Mouse (Mus musculus) CD4-positive, CD25-positive, alpha-beta regulatory T cell (primary cell): Measurements from ENCODE around the gene Zfp980. TPM values are rescaled to one million over a fixed set of nuclear protein-coding genes. Genes with fewer than 3 reads are reported as not detected.

Experiments
- polyA plus RNA-seq: library from polyadenylated mRNA; unstranded; fragments of 100-300 nt; shearing (Covaris generic); gene quantifications from one replicate; pipeline ENCODE4 v1.2.1, GENCODE M21; 2017

The Zfp980 gene
- polyA plus RNA-seq: not detected

GRCm38 (mm10) chr4:145670385-145670784 is at the start of gene Zfp980:
Gene Zfp980 (plus strand): TSS chr4:145670685.

Other genes with a start within 250 kb of the Zfp980 start
- 0.77 TPM for gene Zfp990, start 159.9 kb upstream of the Zfp980 start, polyA plus RNA-seq
- 10.5 TPM for gene Gm13212, start 85.5 kb upstream of the Zfp980 start, polyA plus RNA-seq
- gene Zfp986, start 198.1 kb downstream of the Zfp980 start, polyA plus RNA-seq: not detected